Mouse (Mus musculus) ES-Bruce4 (cell line): ENCODE results near the gene Clptm1l.

ENCODE experiments used
- CTCF ChIP-seq: IDR thresholded peaks from one replicate; pipeline ENCODE4 v1.8.1; 2011; ENCODE audit warnings: low read depth, low read length
- POLR2A ChIP-seq: IDR thresholded peaks from one replicate; pipeline ENCODE4 v1.8.1; 2011; ENCODE audit warnings: low read length; ENCODE audit not compliant: insufficient read depth

- TF ChIP-seq CTCF, result no peak
- TF ChIP-seq POLR2A, result no peak
These were observed 760 bp upstream of the Clptm1l start for GRCm38 (mm10) chr13:73603046-73603445.
